Mouse (Mus musculus): ENCODE results near the gene Hmgb3. TPM values are rescaled to one million over a fixed set of nuclear protein-coding genes. Genes with fewer than 3 reads are reported as not detected.

The Hmgb3 gene
- polyA plus RNA-seq, 1 experiment from 2014 or later = 284 TPM

DNA sequence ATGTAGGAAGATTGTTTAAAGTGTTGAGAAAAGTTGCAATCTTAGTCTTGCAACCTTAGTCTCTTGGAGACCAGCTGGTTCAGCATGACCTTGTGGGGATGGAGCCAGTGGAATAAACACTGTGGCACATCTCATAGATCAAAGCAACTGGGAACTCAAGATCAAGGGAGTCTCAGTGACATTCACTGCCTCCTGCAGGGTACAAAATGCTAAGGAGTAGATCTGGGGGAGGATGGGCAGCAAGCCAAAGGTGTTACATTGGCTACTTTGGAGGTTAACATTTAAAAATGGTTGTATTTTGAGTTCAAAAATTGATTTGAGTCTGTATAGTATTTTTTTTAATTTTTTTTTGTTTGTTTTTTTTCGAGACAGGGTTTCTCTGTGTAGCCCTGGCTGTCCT lies 33.5 kb downstream of the Hmgb3 start:
- Histone ChIP-seq H3K36me3 (ENCODE audit: insufficient read depth) (no peaks in the 10 kb centered on the region), H3K9me3 (ENCODE audit: low read depth, low read length) (no peaks in the 10 kb centered on the region), H3K4me3 (ENCODE audit: low read depth, low read length) (no peak overlapping the region), H3K9ac (no peak overlapping the region), H3K4me1 (ENCODE audit: insufficient read depth) (no peaks in the 10 kb centered on the region), H3K27ac (ENCODE audit: low read depth) (no peak overlapping the region), H3K4me2 (no peak overlapping the region), H3K27me3 (ENCODE audit: insufficient read depth, low read length) (no peaks in the 10 kb centered on the region)
- no peak for ATAC-seq (ENCODE audit: insufficient read depth)
- no peak for TF ChIP-seq CTCF (IDR thresholded peaks at IDR 0.05; ENCODE audit: low read depth)
- no peak for DNase-seq
- WGBS = 56% methylated on average over 1 of the region's 1 CpGs

- peak overlapping the region; percentile 20; the same call in 1 of the 2 replicates for H3K4me3 ChIP-seq (ENCODE audit: low read depth, low read length)
- H3K36me3 ChIP-seq (ENCODE audit: insufficient read depth) = no peaks in the 10 kb centered on the region
- H3K4me2 ChIP-seq = peak overlapping the region; percentile 59
- no peaks in the 10 kb centered on the region for H3K9me3 ChIP-seq (ENCODE audit: low read depth, low read length)
- WGBS = 13% methylated on average over 19 of the region's 25 CpGs
- no peaks in the 10 kb centered on the region for H3K4me1 ChIP-seq (ENCODE audit: insufficient read depth)
- TF ChIP-seq CTCF (IDR thresholded peaks at IDR 0.05; ENCODE audit: low read depth) = peak; percentile 65
- no peak overlapping the region for H3K27ac ChIP-seq (ENCODE audit: low read depth)
- H3K9ac ChIP-seq = peak overlapping the region; percentile 20; the same call in 1 of the 2 replicates
- no peaks in the 10 kb centered on the region for H3K27me3 ChIP-seq (ENCODE audit: insufficient read depth, low read length)
- peak; percentile 73 for DNase-seq
- peak; percentile 60 for ATAC-seq (ENCODE audit: insufficient read depth)
These were observed 45.4 kb downstream of the Hmgb3 start for GRCm38 (mm10) chrX:71601052-71601611.

Small RNA genes lying within 50 kb of the gene (microRNA-seq; reads per million reads assigned to microRNA genes)
- gene Gm23945 (ENCODE audit: borderline number of aligned reads) = not detected

Other genes with a start within 250 kb of the Hmgb3 start
- 10.5 and 11.3 TPM in 2 replicates for gene Mtmr1, start 191.2 kb upstream of the Hmgb3 start, polyA plus RNA-seq (2014; fragmentation: Nextera tagmentation; extraction: Ambion mirVana)
- 23.6 and 24.0 TPM in 2 replicates for gene Cd99l2, start 63.1 kb upstream of the Hmgb3 start, polyA plus RNA-seq (2014; fragmentation: Nextera tagmentation; extraction: Ambion mirVana)
- 0.42 and 1.0 TPM in 2 replicates for gene Gpr50, start 107.7 kb downstream of the Hmgb3 start, polyA plus RNA-seq (2014; fragmentation: Nextera tagmentation; extraction: Ambion mirVana)